Mouse (Mus musculus): ENCODE data around the gene Isg20l2. TPM values are rescaled to one million over a fixed set of nuclear protein-coding genes. Genes with fewer than 3 reads are reported as not detected.
A peak's percentile ranks its signal among the peaks of the same experiment; 100 is the strongest.

Gene Isg20l2
- total RNA-seq, 2 experiments from 2014 or later: 17.0 to 17.3 TPM

- intact Hi-C loops (cut with DNase I): loop anchor here (2.0 kb wide), 1 partner anchor 102 kb away; no protein-coding TSS in a partner anchor
- DNase-seq (ENCODE audit: extremely low spot score in 1 of 2, low spot score in 2 of 2): no peak
These were observed 40.2 kb downstream of the Isg20l2 start for GRCm38 (mm10) chr3:87970184-87970938.

GRCm38 (mm10) chr3:87970939-87971488 is 40.9 kb downstream of the Isg20l2 start, which contains the start of gene Nes:
TSS of gene Nes (plus strand) at chr3:87971078.
- intact Hi-C loops (cut with DNase I): loop anchor here (2.0 kb wide), 1 partner anchor 102 kb away; no protein-coding TSS in a partner anchor
- DNase-seq (ENCODE audit: extremely low spot score in 1 of 2, low spot score in 2 of 2): peak in 1 of 2 experiments; percentile 90

- intact Hi-C loops (cut with DNase I): loop anchor here (2.0 kb wide), 1 partner anchor 101 kb away; no protein-coding TSS in a partner anchor
- DNase-seq (ENCODE audit: extremely low spot score in 1 of 2, low spot score in 2 of 2): peak in 1 of 2 experiments; percentile 47
These were observed 41.5 kb downstream of the Isg20l2 start for GRCm38 (mm10) chr3:87971489-87972202.

- intact Hi-C loops (cut with DNase I): no loop called here
- DNase-seq (ENCODE audit: extremely low spot score in 1 of 2, low spot score in 2 of 2): peak in 1 of 2 experiments; percentile 39
These were observed 42.1 kb downstream of the Isg20l2 start for GRCm38 (mm10) chr3:87972203-87972664.

DNA sequence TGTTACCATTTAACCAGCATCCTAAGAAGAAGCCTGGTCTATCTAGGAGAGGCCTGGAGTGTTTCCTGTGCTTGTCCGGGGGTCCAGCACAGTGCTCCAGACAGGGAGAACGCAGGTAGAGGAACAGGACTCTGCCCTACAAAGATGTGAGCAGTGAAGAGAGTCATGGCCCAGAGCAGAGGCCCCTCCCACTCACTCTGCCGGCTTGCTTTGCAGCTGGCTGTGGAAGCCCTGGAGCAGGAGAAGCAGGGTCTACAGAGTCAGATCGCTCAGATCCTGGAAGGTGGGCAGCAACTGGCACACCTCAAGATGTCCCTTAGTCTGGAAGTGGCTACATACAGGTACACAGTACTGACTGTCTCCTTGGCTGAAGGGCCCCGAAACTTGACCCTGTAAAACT is 42.7 kb downstream of the Isg20l2 start:
- DNase-seq (ENCODE audit: extremely low spot score in 1 of 2, low spot score in 2 of 2): peak in 1 of 2 experiments; percentile 28

GRCm38 (mm10) chr3:87973593-87974380 is 43.7 kb downstream of the Isg20l2 start:
- intact Hi-C loops (cut with DNase I): no loop called here
- DNase-seq (ENCODE audit: extremely low spot score in 1 of 2, low spot score in 2 of 2): peak in 1 of 2 experiments; percentile 28

More for the DNA sequence above, 42.7 kb downstream of the Isg20l2 start:
- intact Hi-C loops (cut with DNase I): no loop called here

DNA sequence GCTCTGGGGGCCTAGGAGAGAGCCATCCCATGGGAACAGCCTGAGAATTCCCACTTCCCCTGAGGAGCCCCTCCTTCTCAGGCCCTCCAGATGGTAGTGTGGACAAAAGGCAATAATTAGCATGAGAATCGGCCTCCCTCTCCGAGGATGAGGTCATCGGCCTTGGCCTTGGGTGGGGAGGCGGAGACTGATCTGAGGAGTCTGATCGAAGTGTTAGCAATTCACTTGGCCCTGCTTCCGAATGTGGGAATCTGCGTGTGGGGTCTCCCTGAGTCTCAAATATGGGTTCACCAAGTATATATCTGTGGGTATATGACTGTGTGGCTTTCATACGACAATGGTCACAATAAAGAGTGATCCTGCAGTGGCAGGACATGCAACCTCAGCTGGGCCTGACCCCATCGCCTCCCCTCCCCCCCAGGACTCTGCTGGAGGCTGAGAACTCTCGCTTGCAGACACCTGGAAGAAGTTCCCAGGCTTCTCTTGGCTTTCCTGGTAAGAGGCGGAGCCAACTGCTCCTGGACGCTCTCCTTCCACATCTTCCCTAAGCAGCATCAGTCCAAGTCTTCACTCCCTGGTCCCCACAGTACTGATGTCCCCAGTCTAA is 44.4 kb downstream of the Isg20l2 start:
- DNase-seq (ENCODE audit: extremely low spot score in 1 of 2, low spot score in 2 of 2): peak in 1 of 2 experiments; percentile 58
- intact Hi-C loops (cut with DNase I): no loop called here

DNA sequence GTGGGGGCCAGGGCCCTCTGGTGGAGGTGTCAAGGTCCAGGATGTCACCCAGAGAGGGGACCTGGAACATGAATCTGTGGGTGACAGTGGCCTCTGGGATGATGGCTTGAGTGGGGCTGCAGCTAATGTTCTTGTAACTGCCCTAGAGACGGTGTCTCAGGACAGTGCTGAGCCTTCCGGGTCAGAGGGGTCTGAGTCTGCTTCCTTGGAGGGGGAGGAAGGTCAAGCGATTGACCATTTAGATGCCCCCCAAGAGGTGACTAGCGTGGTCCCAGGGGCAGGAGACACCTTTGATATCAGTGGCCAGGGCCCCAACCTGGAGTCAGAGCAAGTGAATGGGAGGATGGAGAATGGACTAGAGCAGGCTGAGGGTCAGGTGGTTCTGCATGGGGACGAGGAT is 49.4 kb downstream of the Isg20l2 start:
- intact Hi-C loops (cut with DNase I): no loop called here
- DNase-seq (ENCODE audit: extremely low spot score in 1 of 2, low spot score in 2 of 2): no peak

- intact Hi-C loops (cut with DNase I): no loop called here
- no peak for DNase-seq (ENCODE audit: extremely low spot score in 1 of 2, low spot score in 2 of 2)
These were observed 50.0 kb downstream of the Isg20l2 start for GRCm38 (mm10) chr3:87980085-87980484.

- DNase-seq (ENCODE audit: extremely low spot score in 1 of 2, low spot score in 2 of 2): peak in 1 of 2 experiments; percentile 27
- intact Hi-C loops (cut with DNase I): no loop called here
These were observed 50.6 kb downstream of the Isg20l2 start for GRCm38 (mm10) chr3:87980728-87981127.

DNA sequence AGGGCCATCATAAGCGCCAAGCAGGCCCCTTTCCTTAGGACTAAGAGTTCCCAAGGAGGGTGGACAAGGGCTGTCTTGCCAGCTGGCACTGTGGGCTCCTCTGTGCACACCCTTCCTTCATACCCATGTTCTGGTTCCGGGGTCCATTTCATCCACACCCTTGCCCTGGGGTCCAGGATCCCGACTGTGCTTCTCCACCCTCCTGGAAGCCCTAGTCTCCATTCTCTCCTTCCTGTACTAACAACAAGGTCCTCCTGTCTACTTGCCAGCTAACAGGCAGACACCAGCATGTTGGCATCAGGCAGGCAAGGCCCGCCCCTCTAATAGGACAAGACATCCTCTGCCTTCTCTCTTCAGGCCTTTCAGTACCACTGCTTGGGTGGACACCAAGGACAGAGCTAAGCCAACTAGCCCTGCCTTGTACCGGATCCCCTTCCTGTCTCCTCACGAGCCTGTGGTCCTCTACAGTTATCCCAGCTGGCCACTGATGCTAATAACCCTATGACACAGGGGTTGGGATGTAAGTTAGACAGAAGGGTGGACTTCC is 51.2 kb downstream of the Isg20l2 start:
- intact Hi-C loops (cut with DNase I): no loop called here
- peak in 1 of 2 experiments; percentile 23 for DNase-seq (ENCODE audit: extremely low spot score in 1 of 2, low spot score in 2 of 2)

- DNase-seq (ENCODE audit: extremely low spot score in 1 of 2, low spot score in 2 of 2): peak in 1 of 2 experiments; percentile 72
- intact Hi-C loops (cut with DNase I): no loop called here
These were observed 52.1 kb downstream of the Isg20l2 start for GRCm38 (mm10) chr3:87981894-87982835.

- intact Hi-C loops (cut with DNase I): no loop called here
- DNase-seq (ENCODE audit: extremely low spot score in 1 of 2, low spot score in 2 of 2): peak in 1 of 2 experiments; percentile 82
These were observed 52.9 kb downstream of the Isg20l2 start for GRCm38 (mm10) chr3:87982836-87983601.

- intact Hi-C loops (cut with DNase I): no loop called here
- DNase-seq (ENCODE audit: extremely low spot score in 1 of 2, low spot score in 2 of 2): no peak
These were observed 53.5 kb downstream of the Isg20l2 start for GRCm38 (mm10) chr3:87983627-87984026.

GRCm38 (mm10) chr3:87984094-87984493 is 54.0 kb downstream of the Isg20l2 start:
- no peak for DNase-seq (ENCODE audit: extremely low spot score in 1 of 2, low spot score in 2 of 2)
- intact Hi-C loops (cut with DNase I): no loop called here
